Mouse (Mus musculus) midbrain, embryonic 11.5 days (tissue): Measurements from ENCODE around the gene Slc6a1. TPM values are rescaled to one million over a fixed set of nuclear protein-coding genes. Genes with fewer than 3 reads are reported as not detected.
A peak's percentile ranks its signal among the peaks of the same experiment; 100 is the strongest.

ENCODE experiments used
- ATAC-seq: fragments of 200-750 bp; cut with Nextera tagmentation; 2 replicates; pipeline ENCODE4 v1.8.0; 2017; ENCODE audit warnings: moderate TSS enrichment, moderate library complexity; ENCODE audit not compliant: low FRiP score
- DNase-seq: peaks from one replicate; pipeline ENCODE4 v3.0.0; 2015; ENCODE audit warnings: low spot score; ENCODE audit errors: missing footprints
- H3K27ac ChIP-seq: fragments of 300-500 bp; sonication (generic); 2 replicates; pipeline ENCODE4 v1.5.1; 2014; ENCODE audit warnings: low read depth, low read length
- H3K27me3 ChIP-seq: fragments of 300-500 bp; sonication (generic); 2 replicates; pipeline ENCODE4 v1.6.1; 2014; ENCODE audit warnings: mild to moderate bottlenecking, low read length, moderate library complexity, mixed read lengths; ENCODE audit not compliant: control insufficient read depth, insufficient read depth
- H3K36me3 ChIP-seq: fragments of 300-500 bp; sonication (generic); 2 replicates; pipeline ENCODE4 v1.6.1; 2014; ENCODE audit warnings: mild to moderate bottlenecking, low read length, moderate library complexity, mixed read lengths; ENCODE audit not compliant: control insufficient read depth, insufficient read depth
- H3K4me1 ChIP-seq: fragments of 300-500 bp; sonication (generic); 2 replicates; pipeline ENCODE4 v1.6.1; 2014; ENCODE audit warnings: low read length; ENCODE audit not compliant: control insufficient read depth, insufficient read depth
- H3K4me2 ChIP-seq: fragments of 300-500 bp; sonication (generic); 2 replicates; pipeline ENCODE4 v1.6.1; 2014; ENCODE audit warnings: mild to moderate bottlenecking, moderate library complexity
- H3K4me3 ChIP-seq: fragments of 300-500 bp; sonication (generic); 2 replicates; pipeline ENCODE4 v1.5.1; 2014; ENCODE audit warnings: low read depth, low read length
- H3K9ac ChIP-seq: fragments of 300-500 bp; sonication (generic); 2 replicates; pipeline ENCODE4 v1.6.1; 2014; ENCODE audit warnings: low read length
- H3K9me3 ChIP-seq: fragments of 300-500 bp; sonication (generic); 2 replicates; pipeline ENCODE4 v1.6.1; 2016; ENCODE audit warnings: low read length; ENCODE audit not compliant: control insufficient read depth
- WGBS: fragments of 180-500 bp; shearing (Covaris S2); extraction: QIAGEN DNeasy Blood & Tissue Kit; methylation state at CpG from one replicate; pipeline ENCODE4 v1.1.7; 2014; 5-methylcytosine and 5-hydroxymethylcytosine counted together
- polyA plus RNA-seq: library from polyadenylated mRNA; unstranded; fragments of >200 nt; fragmentation: Nextera tagmentation; extraction: Ambion mirVana; gene quantifications from 2 replicates; pipeline ENCODE4 v1.2.1, GENCODE M21; 2014

The Slc6a1 gene
- polyA plus RNA-seq, 1 experiment from 2014 or later, result 13.3 TPM

DNA sequence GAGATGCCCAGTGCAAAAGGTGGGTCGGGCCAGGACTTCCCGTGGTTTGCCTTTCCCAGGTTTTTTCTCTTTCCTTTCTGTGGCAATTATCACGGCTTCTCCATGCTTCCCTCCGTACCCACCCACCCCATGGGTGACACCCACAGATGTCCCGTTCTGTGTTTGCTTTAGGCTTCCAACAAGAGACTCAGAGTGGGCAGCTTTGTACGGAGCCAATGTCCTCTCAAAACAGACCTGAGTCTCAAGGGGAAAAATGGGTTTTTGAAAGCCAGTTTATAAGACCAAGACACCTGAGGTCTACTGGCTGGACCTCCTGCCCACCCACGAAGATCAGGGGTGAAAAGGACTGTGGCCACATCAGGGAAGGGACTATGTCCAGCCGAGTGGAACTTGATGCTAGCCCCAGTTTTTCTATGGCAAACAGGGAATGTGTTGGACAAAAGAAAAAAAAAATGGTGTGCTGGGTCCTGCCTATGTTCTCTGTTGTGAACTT, 889 bp downstream of the Slc6a1 start:
- no peak for ATAC-seq

DNA sequence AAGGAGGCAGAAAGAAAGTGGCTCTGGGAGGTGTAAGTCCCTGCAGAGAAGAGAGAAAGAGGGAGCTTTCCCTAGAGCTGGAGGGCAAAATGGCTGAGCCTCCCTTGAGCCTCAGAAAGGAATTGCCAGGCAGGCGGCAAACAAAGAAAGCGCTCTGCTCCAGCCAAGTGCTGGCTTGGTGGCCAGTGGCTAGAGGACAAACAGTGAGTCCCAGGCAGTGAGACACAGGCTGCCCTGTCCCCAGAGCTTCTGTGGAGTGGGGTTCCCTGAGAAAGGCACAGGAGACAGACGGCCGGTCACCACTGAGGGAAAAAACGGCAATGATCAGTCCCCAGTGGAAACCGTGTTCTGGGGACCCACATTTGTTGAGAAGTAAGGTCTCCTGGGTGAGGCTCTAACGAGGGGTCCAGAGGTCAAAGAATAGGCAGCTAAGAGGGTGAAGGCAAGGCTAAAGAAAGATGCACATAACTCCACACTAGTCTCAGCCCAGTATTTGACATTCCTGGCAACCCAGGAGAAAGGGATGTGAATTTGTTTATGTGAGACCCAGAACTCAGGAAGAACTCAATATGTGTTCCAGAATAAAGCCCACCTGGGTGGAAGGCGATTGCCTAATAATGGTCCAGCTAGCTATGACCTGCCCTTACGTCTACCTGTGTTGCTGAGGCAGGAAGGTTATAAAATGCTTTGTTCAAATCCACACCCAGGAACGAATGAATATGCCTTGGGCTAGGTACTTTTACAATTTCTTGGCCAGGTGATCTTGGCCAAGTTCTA, 1.7 kb downstream of the Slc6a1 start:
- ATAC-seq (no peak), DNase-seq (peak; percentile 90)
- WGBS, result 48% methylated on average over 10 of the region's 10 CpGs
- Histone ChIP-seq H3K4me3 (peak overlapping the region; percentile 48), H3K4me1 (peaks cover 13% of the 10 kb centered on the region), H3K27ac (no peak overlapping the region), H3K9ac (peak overlapping the region; percentile 60), H3K9me3 (no peaks in the 10 kb centered on the region), H3K27me3 (peaks cover 44% of the 10 kb centered on the region), H3K36me3 (no peaks in the 10 kb centered on the region), H3K4me2 (peak overlapping the region; percentile 52)

More for the DNA sequence above, 889 bp downstream of the Slc6a1 start:
- peaks cover 12% of the 10 kb centered on the region for H3K4me1 ChIP-seq
- WGBS, result 17% methylated on average over 8 of the region's 8 CpGs
- peaks cover 44% of the 10 kb centered on the region for H3K27me3 ChIP-seq
- peak; percentile 93 for DNase-seq
- peak overlapping the region; percentile 61 for H3K9ac ChIP-seq
- H3K9me3 ChIP-seq, result no peaks in the 10 kb centered on the region
- peak overlapping the region; percentile 48 for H3K4me3 ChIP-seq
- no peak overlapping the region for H3K27ac ChIP-seq
- no peaks in the 10 kb centered on the region for H3K36me3 ChIP-seq
- H3K4me2 ChIP-seq, result peak overlapping the region; percentile 52

DNA sequence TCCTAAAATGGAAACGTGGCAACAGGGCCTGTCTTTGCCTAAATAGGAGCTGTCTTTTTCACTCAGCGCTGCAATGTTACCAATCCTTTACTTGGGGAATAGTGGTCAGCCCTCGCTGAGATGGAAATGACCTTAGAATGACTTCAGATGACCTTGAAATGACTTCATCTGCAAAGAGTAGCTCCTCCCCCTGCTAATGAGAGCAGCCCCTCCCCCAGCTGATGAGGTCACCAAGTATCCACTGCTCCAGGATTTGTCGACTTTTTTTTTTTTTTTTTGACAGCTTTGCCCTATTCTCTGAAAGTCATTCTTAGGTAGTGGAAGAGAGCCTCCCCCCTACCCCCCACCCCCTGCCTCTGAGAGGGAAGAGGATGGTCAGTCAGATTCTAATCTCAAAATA, 3.0 kb downstream of the Slc6a1 start:
- peaks cover 26% of the 10 kb centered on the region for H3K4me1 ChIP-seq
- no peak overlapping the region for H3K4me2 ChIP-seq

DNA sequence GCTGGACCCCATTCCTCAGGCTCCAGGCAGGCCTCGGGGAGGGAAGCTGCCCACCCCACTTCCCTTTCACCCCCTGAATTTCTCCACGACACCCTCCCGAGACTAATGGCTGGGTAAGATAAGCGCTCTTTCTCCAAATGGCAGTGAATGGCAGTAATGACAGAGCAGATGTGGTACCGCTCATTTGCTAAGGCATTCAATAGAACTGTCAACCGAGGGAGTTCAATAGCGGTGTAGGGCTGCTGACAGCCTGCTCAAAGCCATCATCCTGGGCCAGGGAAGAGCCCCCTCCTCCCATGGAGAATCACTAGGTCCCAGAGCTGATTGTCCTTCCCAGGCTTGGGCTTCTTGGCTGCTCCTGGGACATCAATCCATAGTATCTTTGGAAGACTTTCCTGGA, 6.7 kb downstream of the Slc6a1 start:
- Histone ChIP-seq H3K4me1 (peaks cover 35% of the 10 kb centered on the region), H3K27me3 (peaks cover 13% of the 10 kb centered on the region), H3K9ac (no peak overlapping the region), H3K9me3 (no peaks in the 10 kb centered on the region), H3K4me2 (no peak overlapping the region), H3K36me3 (no peaks in the 10 kb centered on the region), H3K27ac (no peak overlapping the region), H3K4me3 (no peak overlapping the region)
- DNase-seq (no peak), ATAC-seq (peak; percentile 20)
- WGBS, result 43% methylated on average over 7 of the region's 7 CpGs

More for the DNA sequence above, 3.0 kb downstream of the Slc6a1 start:
- no peaks in the 10 kb centered on the region for H3K9me3 ChIP-seq
- no peaks in the 10 kb centered on the region for H3K36me3 ChIP-seq
- H3K9ac ChIP-seq, result no peak overlapping the region
- H3K27ac ChIP-seq, result no peak overlapping the region
- 53% methylated on average over 4 of the region's 4 CpGs for WGBS
- H3K4me3 ChIP-seq, result no peak overlapping the region
- peaks cover 44% of the 10 kb centered on the region for H3K27me3 ChIP-seq
- ATAC-seq (no peak), DNase-seq (no peak)

DNA sequence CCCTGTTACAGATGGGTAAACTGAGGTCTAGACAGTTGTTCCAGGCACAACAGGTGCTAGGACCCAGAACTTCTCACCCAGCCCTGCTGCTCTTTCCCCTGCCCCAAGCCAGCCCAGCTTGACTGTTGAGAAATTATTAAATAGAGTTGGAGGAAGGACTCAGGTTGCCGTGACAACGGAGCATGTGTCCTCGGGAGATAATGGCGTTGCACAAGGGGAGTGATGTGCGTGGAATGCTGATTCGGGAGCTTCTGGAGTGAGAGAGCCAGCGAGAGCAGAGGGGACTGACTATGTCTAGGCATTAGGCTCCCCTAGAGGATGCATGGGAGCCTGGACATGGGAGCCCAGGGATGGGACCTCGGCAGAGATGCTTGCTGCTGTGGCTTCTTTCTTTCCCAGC, 7.7 kb downstream of the Slc6a1 start:
- peak; percentile 98 for DNase-seq
- peak overlapping the region; percentile 36 for H3K9ac ChIP-seq

DNA sequence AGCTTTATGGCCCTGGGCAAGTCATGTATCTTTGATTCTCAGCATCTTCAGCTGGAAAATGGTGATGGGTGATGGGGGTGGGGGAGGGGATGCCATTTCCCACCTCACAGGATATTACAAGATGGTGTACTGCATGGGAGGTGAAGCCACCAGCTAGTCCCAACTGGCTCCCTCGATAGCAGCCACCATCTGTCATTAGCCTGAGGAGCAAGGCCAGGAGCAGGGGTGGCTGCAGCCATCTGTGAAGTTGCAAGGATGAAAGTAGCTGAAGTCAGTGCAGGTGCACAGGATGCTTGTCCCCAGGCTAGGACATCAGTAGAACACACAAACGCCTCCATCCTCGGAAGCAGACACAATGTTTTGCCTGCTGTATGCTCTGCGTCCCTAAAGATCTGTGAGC, 8.5 kb downstream of the Slc6a1 start:
- WGBS, result 67% methylated on average over 4 of the region's 4 CpGs
- Histone ChIP-seq H3K4me2 (no peak overlapping the region), H3K36me3 (no peaks in the 10 kb centered on the region), H3K4me3 (no peak overlapping the region), H3K27ac (peak overlapping the region; percentile 64), H3K9ac (peak overlapping the region; percentile 36), H3K4me1 (peaks cover 30% of the 10 kb centered on the region), H3K9me3 (no peaks in the 10 kb centered on the region), H3K27me3 (no peaks in the 10 kb centered on the region)
- ATAC-seq (no peak), DNase-seq (peak; percentile 90)

More for the DNA sequence above, 7.7 kb downstream of the Slc6a1 start:
- no peaks in the 10 kb centered on the region for H3K9me3 ChIP-seq
- no peak overlapping the region for H3K4me3 ChIP-seq
- no peak overlapping the region for H3K4me2 ChIP-seq
- ATAC-seq, result peak; percentile 92
- H3K4me1 ChIP-seq, result peaks cover 32% of the 10 kb centered on the region
- WGBS, result 26% methylated on average over 8 of the region's 8 CpGs
- 0 out of 2 replicates have a peak, but pooled peaks cover 2% of the 10 kb centered on the region for H3K27me3 ChIP-seq
- H3K27ac ChIP-seq, result peak overlapping the region; percentile 64
- no peaks in the 10 kb centered on the region for H3K36me3 ChIP-seq

DNA sequence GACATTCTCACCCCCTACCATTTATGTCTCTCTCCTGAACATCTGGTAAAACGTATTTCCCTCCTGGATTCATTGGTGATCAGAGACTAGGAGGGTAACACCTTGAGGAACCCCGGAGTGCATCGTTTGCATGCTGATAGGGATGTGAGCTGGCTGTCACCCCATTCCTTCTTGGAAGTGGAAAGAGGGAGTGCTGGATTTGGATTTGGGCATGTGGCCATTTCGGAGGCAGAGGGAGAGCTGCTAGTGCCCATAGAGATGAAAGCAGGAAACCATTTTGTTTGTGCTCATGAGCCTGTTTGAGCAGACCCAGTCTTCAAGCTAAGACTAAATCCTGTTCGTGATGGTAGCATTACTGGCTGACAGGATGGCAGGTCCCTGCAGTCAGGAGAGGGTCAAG, 9.0 kb downstream of the Slc6a1 start:
- H3K9ac ChIP-seq, result no peak overlapping the region
- no peaks in the 10 kb centered on the region for H3K27me3 ChIP-seq
- H3K4me1 ChIP-seq, result peaks cover 30% of the 10 kb centered on the region
- H3K4me2 ChIP-seq, result no peak overlapping the region
- no peak for ATAC-seq
- H3K9me3 ChIP-seq, result no peaks in the 10 kb centered on the region
- no peaks in the 10 kb centered on the region for H3K36me3 ChIP-seq
- no peak for DNase-seq
- H3K27ac ChIP-seq, result no peak overlapping the region
- WGBS, result 59% methylated on average over 5 of the region's 5 CpGs
- H3K4me3 ChIP-seq, result no peak overlapping the region

DNA sequence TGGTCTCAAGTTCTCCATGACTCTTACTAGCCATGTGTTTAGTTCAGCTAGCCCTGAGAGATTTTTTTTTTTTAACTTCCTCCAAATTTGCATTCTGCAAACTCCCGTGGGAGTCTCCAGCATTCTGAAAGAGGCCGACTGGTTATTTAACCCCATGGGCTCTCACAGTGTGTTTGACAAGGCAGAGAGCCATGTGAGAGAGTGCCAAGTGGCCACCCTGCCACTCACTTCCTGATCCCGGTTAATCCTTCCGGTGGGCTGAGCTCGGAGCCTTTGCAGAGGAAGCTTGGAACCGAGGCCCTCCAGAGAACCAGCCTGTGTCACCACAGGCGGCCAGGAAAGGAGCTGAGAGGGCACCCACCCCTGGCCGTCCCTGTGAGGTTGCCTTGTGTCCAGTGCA, 11.1 kb downstream of the Slc6a1 start:
- ATAC-seq (no peak), DNase-seq (no peak)
- Histone ChIP-seq H3K4me3 (no peak overlapping the region), H3K36me3 (no peaks in the 10 kb centered on the region), H3K9ac (no peak overlapping the region), H3K4me2 (no peak overlapping the region), H3K27me3 (no peaks in the 10 kb centered on the region), H3K27ac (no peak overlapping the region), H3K9me3 (no peaks in the 10 kb centered on the region), H3K4me1 (peaks cover 42% of the 10 kb centered on the region)
- WGBS, result 28% methylated on average over 8 of the region's 8 CpGs

DNA sequence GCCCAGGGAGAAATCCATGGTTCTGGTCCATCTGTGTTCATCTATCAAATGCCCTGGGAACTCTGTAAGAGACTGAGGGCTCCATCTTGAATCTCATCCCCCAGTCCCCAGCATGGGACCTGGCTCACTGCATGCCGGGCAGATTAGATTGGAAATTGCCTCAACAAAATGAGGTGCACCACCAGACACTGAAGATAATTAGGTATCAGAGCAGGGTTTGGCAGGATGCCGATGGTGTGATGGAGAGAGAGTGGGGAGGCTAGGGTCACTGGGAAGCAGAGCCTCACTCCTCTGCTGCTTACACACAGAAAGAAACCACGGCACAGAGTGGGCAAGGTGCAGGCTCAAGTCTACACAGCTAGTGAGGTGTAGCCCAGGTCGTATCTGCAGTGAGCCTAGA, 12.7 kb downstream of the Slc6a1 start:
- no peaks in the 10 kb centered on the region for H3K27me3 ChIP-seq
- WGBS, result 80% methylated on average over 4 of the region's 4 CpGs
- H3K4me3 ChIP-seq, result no peak overlapping the region
- no peak overlapping the region for H3K9ac ChIP-seq
- no peak for DNase-seq
- no peak overlapping the region for H3K4me2 ChIP-seq
- no peaks in the 10 kb centered on the region for H3K36me3 ChIP-seq
- ATAC-seq, result no peak
- H3K9me3 ChIP-seq, result no peaks in the 10 kb centered on the region
- H3K27ac ChIP-seq, result no peak overlapping the region
- H3K4me1 ChIP-seq, result peaks cover 30% of the 10 kb centered on the region
